Mouse (Mus musculus) left cerebral cortex, adult 18-20 months (tissue): ENCODE data around the gene Nr3c2. TPM values are rescaled to one million over a fixed set of nuclear protein-coding genes. Genes with fewer than 3 reads are reported as not detected.

ENCODE experiments used
- DNase-seq, 2 experiments: peaks; one replicate each; pipeline ENCODE4 v3.0.0; 2021 to 2022; ENCODE audit warnings: low spot score in 2 of 2, mixed read lengths in 1 of 2
- long read RNA-seq, 2 experiments: library from polyadenylated mRNA; stranded (forward); transcript quantifications; one replicate each; pipeline ENCODE4 v2.0.0; 2021
- total RNA-seq, 2 experiments: library from RNA; stranded (reverse); gene quantifications; 2 replicates each; pipeline ENCODE4 v1.2.3; 2021

Gene Nr3c2
- total RNA-seq: 10 to 100 TPM; 39.8 to 40.6 TPM
- long read RNA-seq, experiment 1, full-length matches to known transcripts: 11 of 20 reads
- long read RNA-seq, experiment 1, partial matches to known transcripts: 3 of 20 reads
- long read RNA-seq, experiment 1, other reads (novel, unspliced or antisense): 6 of 20 reads
- long read RNA-seq, experiment 2, full-length matches to known transcripts: 2 of 8 reads
- long read RNA-seq, experiment 2, partial matches to known transcripts: 4 of 8 reads
- long read RNA-seq, experiment 2, other reads (novel, unspliced or antisense): 2 of 8 reads

DNA sequence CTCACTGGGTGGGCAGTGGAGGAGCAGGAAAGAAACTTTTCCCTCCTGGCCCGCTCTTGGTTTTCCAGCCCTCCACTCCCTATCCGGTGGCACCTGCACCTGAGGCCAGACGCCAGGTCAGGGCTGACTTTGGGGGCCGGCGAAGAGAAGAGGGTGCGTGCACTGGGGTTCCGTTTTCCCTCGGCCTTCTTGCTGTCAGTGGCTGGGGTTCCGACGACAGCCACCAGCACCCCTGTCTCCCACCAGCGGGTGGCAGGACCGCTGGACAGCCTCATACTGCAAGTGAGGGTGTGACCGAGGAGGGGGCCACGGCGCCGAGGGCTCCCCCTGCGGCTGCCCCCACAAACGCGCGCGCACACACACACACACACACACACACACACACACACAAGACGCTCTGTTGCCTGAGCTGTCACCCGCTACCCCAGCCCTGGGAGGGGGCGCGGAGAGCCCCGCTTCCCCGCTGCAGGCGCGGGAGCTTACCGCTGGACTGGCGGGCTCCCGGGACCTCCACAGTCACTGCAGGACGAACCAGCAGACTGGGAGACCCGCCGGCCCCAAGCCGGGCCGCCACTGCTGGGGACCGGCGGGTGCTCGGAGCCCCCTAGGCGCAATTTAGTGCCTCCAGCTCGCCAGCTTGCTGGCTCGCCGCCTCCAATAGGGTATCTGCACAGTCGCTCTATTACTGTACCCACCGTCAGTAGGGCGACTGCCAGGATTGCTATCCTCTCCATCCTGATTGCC is at the start of gene Nr3c2:
TSS of gene Nr3c2 (plus strand) at position 32 of the 744 bp plus-strand sequence.
- peak; percentile 26 to 33 for DNase-seq

GRCm38 (mm10) chr8:76858534-76858933 is 40.7 kb upstream of the Nr3c2 start:
- DNase-seq: no peak

DNA sequence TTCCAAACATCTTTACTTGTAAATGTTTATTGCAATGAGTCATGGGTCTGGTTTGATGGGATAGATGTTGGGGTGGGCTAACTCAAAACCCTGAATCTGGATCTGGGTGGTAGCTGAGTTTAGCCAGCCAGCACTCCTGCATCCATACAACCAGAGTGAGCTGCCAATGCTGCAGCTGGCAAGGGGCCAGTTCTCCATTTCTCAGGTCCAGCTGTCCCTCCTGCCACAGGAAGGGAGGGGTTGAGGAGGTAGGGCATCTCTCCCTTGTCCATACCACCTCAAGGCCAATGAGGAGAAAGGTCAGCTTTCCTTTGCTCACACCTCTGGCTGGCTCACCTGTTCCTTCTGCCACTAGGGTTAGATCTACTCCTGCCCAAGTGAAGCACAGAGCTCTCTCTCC is 39.5 kb upstream of the Nr3c2 start:
- DNase-seq: no peak

GRCm38 (mm10) chr8:76863066-76863465 is 36.2 kb upstream of the Nr3c2 start:
- no peak for DNase-seq

DNA sequence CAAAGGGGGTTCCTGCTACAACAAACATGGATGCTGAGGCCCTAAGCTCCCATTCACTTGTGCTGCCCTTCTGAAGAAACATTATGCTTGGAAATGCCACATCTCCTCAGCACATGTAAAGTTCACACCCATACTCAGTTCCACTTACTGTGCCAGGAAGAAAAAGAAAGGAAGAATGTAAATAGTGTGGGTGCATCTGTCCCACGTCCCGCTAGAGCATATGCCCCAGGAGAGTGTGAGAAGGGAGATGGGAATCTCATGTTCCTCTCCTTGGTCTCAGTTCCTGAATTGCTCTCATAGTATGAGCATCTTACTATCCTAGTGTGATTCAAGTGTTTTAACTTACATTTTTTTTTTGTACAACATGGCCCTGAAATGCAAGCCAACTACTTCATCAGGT is 22.4 kb upstream of the Nr3c2 start:
- peak in 1 of 2 experiments; percentile 23 for DNase-seq

- no peak for DNase-seq
Observed at GRCm38 (mm10) chr8:76897050-76897449, 2.2 kb upstream of the Nr3c2 start.

DNA sequence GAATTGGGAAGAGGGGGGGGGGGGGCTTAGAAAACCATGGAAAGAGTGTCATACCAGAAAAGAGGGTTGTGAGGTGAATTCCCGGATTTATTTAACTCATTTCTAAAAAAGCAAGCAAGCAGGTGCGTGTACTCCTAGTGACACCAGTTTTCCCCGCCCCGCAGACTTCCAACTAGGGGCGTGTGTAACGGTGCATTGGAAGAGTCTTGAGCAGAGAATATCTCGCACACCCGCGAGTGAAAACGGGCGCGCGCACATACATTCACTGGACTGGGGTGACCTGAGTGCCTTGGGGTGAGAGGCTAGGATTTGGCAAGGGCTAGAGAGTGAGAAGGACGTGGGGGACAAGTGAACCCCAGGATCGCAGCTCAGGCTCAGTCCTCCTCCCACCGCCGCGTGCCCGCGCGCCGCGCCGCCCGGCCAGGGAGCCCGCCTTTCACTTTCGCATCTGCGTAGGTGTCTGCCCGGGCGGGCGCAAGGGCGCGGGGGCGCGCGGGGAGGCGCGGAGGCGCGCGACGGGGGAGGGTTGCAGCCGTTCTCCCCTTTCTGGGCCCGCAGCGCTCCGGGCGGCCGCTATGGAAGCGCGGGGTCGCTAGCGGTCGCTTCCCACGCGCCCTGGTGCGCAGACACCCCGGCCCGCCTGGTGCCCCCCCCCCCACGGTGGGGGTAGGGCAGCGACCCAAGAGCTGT is 376 bp upstream of the Nr3c2 start:
- peak; percentile 40 to 68 for DNase-seq

- peak; percentile 33 to 67 for DNase-seq
Observed at GRCm38 (mm10) chr8:76900155-76901141, 1.2 kb downstream of the Nr3c2 start.

- DNase-seq: peak; percentile 96 to 98
Observed at GRCm38 (mm10) chr8:76901430-76902204, 2.4 kb downstream of the Nr3c2 start.

DNA sequence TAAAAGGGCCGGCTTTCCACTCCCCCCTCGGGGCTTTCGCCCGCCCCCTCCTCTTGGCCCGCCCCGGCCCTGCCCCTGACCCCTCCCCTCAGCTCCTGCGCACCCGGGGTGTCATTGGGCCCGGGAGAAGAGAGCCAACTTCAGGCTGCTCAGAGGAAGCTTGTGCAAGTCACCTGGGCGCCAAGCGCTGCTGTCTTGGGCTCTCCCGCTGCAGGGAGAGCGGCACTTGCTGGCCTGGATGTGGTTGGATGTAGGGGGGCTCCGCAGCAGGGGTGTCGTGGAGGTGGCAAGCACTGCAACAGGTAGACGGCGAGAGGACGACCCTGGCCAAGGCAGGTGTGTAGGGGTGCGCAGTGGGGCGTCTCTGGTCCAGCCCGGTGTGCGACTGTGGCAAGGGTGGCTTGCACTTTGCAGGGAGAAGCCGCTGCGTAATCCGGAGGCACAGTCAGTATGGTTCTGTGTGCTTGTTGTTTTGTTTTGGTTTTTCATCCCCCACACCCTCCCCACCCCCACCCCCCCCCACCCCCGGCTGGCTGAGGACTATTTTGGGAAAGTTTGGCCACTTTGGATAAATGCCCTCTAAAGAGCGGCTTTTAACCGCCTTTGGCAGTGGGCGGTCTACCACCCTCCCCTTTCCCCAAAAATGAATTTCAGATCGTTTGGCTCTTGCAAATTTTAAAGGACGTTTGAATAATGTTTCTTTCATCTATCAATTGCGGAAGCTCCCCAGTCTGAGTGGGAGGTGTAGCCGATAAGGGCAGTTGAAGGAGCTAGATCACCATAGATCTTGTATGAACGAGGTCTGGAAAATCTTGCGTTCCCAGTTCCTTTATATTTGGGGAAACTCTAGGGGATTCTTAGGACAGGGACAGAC is 3.2 kb downstream of the Nr3c2 start:
- DNase-seq: no peak

DNA sequence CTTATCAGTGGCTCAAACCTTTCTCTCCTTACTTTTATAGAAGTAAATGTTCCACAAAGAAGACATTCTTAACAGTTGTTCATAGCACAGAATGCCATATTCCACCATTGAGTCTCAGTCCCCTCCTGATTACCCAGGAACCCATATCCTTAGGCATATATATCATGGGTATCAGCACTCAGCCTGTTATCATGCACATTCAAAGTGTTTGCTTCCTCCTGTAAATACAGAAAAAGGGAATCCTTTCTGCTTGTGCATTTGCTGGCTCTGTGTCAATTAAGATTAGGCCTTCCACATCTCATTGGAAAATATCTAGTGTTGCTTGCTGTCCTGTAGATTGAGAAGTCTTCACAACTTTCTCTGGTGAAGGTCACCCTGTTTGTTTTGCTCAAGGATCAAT is 12.0 kb downstream of the Nr3c2 start:
- DNase-seq: no peak

- no peak for DNase-seq
Observed at GRCm38 (mm10) chr8:76912678-76913077, 13.4 kb downstream of the Nr3c2 start.

- no peak for DNase-seq
Observed at GRCm38 (mm10) chr8:76913207-76913606, 14.0 kb downstream of the Nr3c2 start.

- peak in 1 of 2 experiments; percentile 12 for DNase-seq
Observed at GRCm38 (mm10) chr8:76915260-76915659, 16.0 kb downstream of the Nr3c2 start.

- DNase-seq: no peak
Observed at GRCm38 (mm10) chr8:76919546-76919945, 20.3 kb downstream of the Nr3c2 start.

GRCm38 (mm10) chr8:76924150-76924549 is 24.9 kb downstream of the Nr3c2 start:
- no peak for DNase-seq

- DNase-seq: no peak
Observed at GRCm38 (mm10) chr8:76928326-76928725, 29.1 kb downstream of the Nr3c2 start.

GRCm38 (mm10) chr8:76928808-76929207 is 29.6 kb downstream of the Nr3c2 start:
- no peak for DNase-seq

GRCm38 (mm10) chr8:76965046-76965445 is 65.8 kb downstream of the Nr3c2 start:
- DNase-seq: no peak
